Mouse (Mus musculus) B cell, adult 62 days (primary cell): ENCODE data around the gene Olfr1323. TPM values are rescaled to one million over a fixed set of nuclear protein-coding genes. Genes with fewer than 3 reads are reported as not detected.

Experiments used
- total RNA-seq: library from RNA; stranded (reverse); gene quantifications from 4 replicates; pipeline ENCODE4 v1.2.4, GENCODE M21; 2023

The Olfr1323 gene
- total RNA-seq = not detected in 4 replicates

GRCm38 (mm10) chrX:50019259-50019658, at the start of gene Olfr1323:
TSS of gene Olfr1323 (minus strand) at chrX:50019359.

Other genes starting within 250 kb of the Olfr1323 start
- gene Igsf1, start 221.6 kb downstream of the Olfr1323 start, total RNA-seq = not detected in 4 replicates
- not detected in 4 replicates for gene Olfr1322, start 127.9 kb downstream of the Olfr1323 start, total RNA-seq